Mouse (Mus musculus) thymus, postnatal 25 days (tissue): ENCODE data around the gene Phactr2.
"Not testable (repeated sequence)": the region's sequence is repeated elsewhere in the genome, so short reads cannot be mapped to it uniquely, and the experiment has no call there.

Experiments used
- DNase-seq: peaks from one replicate; pipeline ENCODE4 v3.0.0; 2022

The Phactr2 gene

GRCm38 (mm10) chr10:13473833-13474567 lies at the start of gene Phactr2:
Gene Phactr2, minus strand, starts transcription at chr10:13474412.
- DNase-seq: peak; percentile 69

GRCm38 (mm10) chr10:13521857-13522256 lies 47.6 kb upstream of the Phactr2 start:
- DNase-seq: no peak

GRCm38 (mm10) chr10:13502371-13502770 lies 28.2 kb upstream of the Phactr2 start:
- DNase-seq: no peak

- not testable (repeated sequence) for DNase-seq
Measured at GRCm38 (mm10) chr10:13501533-13501932, 27.3 kb upstream of the Phactr2 start.

GRCm38 (mm10) chr10:13500938-13501496 lies 26.8 kb upstream of the Phactr2 start:
- peak; percentile 89 for DNase-seq

GRCm38 (mm10) chr10:13500473-13500872 lies 26.3 kb upstream of the Phactr2 start:
- DNase-seq: no peak

GRCm38 (mm10) chr10:13499331-13499730 lies 25.1 kb upstream of the Phactr2 start, which contains the start of gene Fuca2:
Gene Fuca2, plus strand, starts transcription at chr10:13499540.
- DNase-seq: peak; percentile 37

- no peak for DNase-seq
Measured at GRCm38 (mm10) chr10:13496315-13496714, 22.1 kb upstream of the Phactr2 start.

- no peak for DNase-seq
Measured at GRCm38 (mm10) chr10:13493978-13494686, 19.9 kb upstream of the Phactr2 start.

GRCm38 (mm10) chr10:13489671-13490070 lies 15.5 kb upstream of the Phactr2 start:
- DNase-seq: no peak

GRCm38 (mm10) chr10:13485958-13486357 lies 11.7 kb upstream of the Phactr2 start:
- DNase-seq: no peak

GRCm38 (mm10) chr10:13479341-13479740 lies 5.1 kb upstream of the Phactr2 start:
- DNase-seq: no peak

- peak; percentile 58 for DNase-seq
Measured at GRCm38 (mm10) chr10:13475121-13475520, 909 bp upstream of the Phactr2 start.

- peak; percentile 29 for DNase-seq
Measured at GRCm38 (mm10) chr10:13474568-13474955, 350 bp upstream of the Phactr2 start.

GRCm38 (mm10) chr10:13473287-13473832 lies 852 bp downstream of the Phactr2 start:
- no peak for DNase-seq

- no peak for DNase-seq
Measured at GRCm38 (mm10) chr10:13470236-13470635, 4.0 kb downstream of the Phactr2 start.

GRCm38 (mm10) chr10:13468025-13468529 lies 6.1 kb downstream of the Phactr2 start:
- DNase-seq: not testable (repeated sequence)

- no peak for DNase-seq
Measured at GRCm38 (mm10) chr10:13466925-13467324, 7.3 kb downstream of the Phactr2 start.

GRCm38 (mm10) chr10:13464295-13464694 lies 9.9 kb downstream of the Phactr2 start:
- not testable (repeated sequence) for DNase-seq

- no peak for DNase-seq
Measured at GRCm38 (mm10) chr10:13453200-13453990, 20.8 kb downstream of the Phactr2 start.

- no peak for DNase-seq
Measured at GRCm38 (mm10) chr10:13451640-13452039, 22.6 kb downstream of the Phactr2 start.

GRCm38 (mm10) chr10:13448283-13449045 lies 25.7 kb downstream of the Phactr2 start:
- no peak for DNase-seq
